Mouse (Mus musculus) retina, adult 2 months (tissue): ENCODE data around the gene Stx11.
"Not testable (repeated sequence)": the region's sequence is repeated elsewhere in the genome, so short reads cannot be mapped to it uniquely, and the experiment has no call there.

Experiments used
- DNase-seq: peaks from one replicate; pipeline ENCODE4 v3.0.0-alpha.2; 2012; ENCODE audit warnings: low read depth, low spot score

Gene Stx11

GRCm38 (mm10) chr10:12961546-12961945, 2.6 kb downstream of the Stx11 start:
- no peak for DNase-seq

DNA sequence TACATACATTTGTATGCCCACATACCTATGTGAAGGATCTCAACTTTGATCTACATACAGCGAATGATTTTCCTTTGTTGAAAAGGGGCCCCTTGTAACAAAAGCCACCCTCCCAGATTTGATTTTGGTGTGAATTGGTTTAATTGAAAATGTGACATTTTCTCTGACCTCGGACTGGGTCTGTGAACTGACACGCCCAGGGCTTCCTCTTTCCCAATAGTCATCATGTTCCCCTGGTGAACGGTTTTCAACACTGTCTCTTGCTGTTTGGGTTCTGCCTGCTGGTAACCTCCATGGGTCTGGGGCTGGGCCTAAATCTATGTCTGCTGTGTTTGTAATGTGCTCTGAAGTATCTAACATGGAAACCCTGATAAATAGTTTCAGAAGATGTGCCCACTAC, 6.8 kb downstream of the Stx11 start:
- DNase-seq, result no peak

- DNase-seq, result no peak
Measured at GRCm38 (mm10) chr10:12955831-12956230, 8.3 kb downstream of the Stx11 start.

- not testable (repeated sequence) for DNase-seq
Measured at GRCm38 (mm10) chr10:12951358-12951757, 12.7 kb downstream of the Stx11 start.

- no peak for DNase-seq
Measured at GRCm38 (mm10) chr10:12949299-12949698, 14.8 kb downstream of the Stx11 start.

DNA sequence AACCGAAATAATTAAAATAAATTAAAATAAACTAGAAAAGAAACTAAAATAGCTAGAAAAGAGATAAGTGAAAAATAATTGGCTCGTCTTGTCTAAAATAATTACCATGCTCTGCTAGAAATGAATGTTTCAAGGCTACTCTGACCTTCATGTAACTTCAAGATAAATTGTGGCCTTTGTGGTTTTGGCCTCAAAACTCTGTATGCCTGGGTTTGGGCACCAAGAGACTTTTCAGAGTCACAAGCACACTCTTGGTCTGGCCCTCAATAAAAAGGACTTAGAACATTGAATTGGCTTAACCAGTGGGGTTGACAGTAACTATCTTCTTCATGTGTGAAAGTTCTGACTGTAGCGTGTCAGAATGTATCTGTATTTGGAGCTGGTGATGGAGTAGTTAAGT, 16.5 kb downstream of the Stx11 start:
- no peak for DNase-seq

GRCm38 (mm10) chr10:12941018-12941761, 22.9 kb downstream of the Stx11 start:
- DNase-seq, result no peak

GRCm38 (mm10) chr10:12938763-12939162, 25.3 kb downstream of the Stx11 start:
- DNase-seq, result no peak

DNA sequence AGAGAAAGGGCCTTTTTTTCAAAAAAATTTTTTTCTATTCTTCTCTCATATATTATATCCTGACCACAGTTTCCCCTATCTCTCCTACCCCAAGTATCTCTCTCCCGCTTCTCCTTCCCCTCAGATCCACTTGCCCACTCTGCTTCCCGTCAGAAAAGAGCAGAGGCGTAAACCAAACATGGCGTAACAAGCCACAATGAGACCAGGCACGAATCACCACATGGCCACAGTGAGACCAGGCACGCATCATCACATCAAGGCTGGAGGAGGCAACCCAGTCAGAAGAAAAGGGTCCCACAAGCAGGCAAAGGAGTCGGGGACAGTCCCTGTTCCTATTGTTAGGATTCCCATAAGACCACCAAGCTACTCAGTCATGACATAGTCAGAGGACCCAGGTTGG, 28.0 kb downstream of the Stx11 start:
- no peak for DNase-seq

DNA sequence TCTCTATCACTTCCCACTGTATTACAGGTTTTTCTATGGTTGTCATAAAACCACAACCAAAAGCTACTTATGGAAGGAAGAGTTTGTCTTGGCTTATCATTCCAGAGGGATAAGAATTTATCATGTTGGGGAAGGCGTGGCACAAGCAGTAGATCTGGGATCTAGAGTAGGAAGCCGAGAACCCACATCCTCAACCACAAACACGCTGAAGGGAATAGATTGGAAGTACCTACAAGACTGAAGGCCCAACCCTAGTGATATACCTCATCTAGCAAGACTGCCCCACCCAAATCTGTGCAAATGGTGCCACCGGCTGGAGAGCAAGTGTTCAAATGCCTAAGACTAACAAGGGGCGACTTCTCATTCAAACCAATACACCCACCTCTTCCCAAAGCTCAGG, 28.5 kb downstream of the Stx11 start:
- no peak for DNase-seq

GRCm38 (mm10) chr10:12931492-12932400, 32.4 kb downstream of the Stx11 start:
- no peak for DNase-seq

GRCm38 (mm10) chr10:12930351-12930905, 33.7 kb downstream of the Stx11 start:
- no peak for DNase-seq

GRCm38 (mm10) chr10:12929857-12930174, 34.3 kb downstream of the Stx11 start:
- DNase-seq, result no peak

DNA sequence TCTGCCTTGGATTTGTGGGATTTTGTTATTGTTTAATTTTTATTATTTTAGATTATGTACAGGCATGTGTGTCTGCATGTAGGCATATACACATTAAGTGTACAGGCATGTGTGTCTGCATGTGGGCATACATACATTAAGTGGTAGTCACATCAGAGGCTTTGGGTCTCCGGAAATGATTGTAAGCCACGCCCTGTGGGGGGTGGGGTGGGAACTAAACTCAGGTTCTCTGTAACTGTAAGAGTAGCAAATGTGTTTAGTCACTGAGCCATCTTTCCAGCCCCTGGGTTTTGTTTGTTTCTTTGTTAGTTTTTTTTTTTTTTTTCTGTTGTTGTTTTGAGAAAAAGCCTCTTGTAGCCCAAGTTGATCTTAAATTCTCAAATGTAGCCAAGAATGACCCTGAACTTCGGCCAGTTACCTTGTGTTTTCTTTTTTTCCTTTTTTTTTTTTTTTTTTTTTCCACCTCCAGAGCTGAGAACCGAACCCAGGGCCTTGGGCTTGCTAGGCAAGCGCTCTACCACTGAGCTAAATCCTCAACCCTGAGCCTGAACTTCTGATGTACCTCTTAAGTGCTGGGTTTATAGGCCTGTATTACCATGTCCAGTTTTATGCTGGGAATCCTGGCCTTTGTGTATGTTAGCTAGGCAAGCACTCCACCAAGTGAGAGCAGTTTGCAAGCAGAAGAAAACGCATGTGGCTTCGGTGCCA, 34.8 kb downstream of the Stx11 start:
- no peak for DNase-seq

- DNase-seq, result no peak
Measured at GRCm38 (mm10) chr10:12928193-12928592, 35.9 kb downstream of the Stx11 start.

GRCm38 (mm10) chr10:12922574-12923353, 41.3 kb downstream of the Stx11 start:
- DNase-seq, result peak; percentile 90

GRCm38 (mm10) chr10:12922077-12922573, 42.0 kb downstream of the Stx11 start:
- DNase-seq, result no peak

GRCm38 (mm10) chr10:12921551-12922040, 42.5 kb downstream of the Stx11 start:
- no peak for DNase-seq

DNA sequence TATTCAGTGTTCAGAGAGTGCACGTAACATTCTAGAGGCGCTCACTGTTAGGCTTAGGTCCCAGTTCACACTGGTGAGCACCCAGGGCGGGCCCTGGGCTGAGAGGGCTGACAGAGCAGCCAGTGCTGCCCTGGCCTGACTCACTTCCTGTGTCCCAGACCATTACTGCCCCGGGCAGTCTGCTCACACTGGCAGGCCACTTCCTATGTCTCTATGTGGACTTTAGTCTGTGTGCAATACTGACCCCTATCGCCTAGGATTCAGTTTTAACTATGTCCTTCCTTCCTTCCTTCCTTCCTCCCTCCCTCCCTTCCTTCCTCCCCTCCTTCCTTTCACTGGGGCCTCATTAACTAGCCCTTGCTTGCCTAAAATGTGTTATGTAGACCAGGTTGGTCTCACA, 44.8 kb downstream of the Stx11 start:
- DNase-seq, result no peak

DNA sequence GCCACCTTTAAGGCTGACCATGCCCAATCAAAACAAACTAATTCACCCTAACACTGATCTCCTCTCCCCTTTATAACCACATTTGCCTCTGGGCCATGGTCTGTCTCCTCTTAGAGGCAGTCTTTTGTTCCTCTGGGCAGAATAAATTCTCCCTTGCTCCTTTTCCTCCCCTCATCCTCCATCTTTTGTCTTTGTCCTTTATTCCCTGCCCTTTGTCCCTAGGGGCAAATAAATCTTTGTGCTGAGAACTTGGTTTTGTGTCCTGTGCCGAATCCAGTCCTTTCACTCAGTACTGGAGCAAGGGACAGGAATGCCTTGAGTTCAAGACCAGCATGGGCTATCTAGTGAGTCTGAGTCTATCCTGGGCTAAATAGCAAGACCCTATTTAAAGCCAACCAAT, 46.5 kb downstream of the Stx11 start:
- no peak for DNase-seq

DNA sequence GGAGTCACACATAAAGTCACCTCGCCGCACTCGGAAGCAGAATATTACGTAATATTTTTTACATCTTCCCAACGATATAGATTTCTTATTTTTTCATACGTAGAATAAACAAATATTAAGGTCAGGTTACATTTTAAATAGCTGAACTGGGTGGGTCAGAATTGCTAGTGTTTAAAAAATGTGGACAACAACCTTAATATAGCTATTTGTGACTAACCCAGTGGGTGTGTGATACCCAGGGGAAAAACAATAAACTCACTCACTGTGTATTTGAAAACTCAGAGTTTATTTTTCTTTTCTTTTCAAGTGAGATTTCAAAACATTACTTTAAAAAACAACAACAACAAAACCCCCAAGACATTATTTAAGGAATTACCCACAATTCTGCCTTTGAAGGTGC, 47.7 kb downstream of the Stx11 start:
- DNase-seq, result no peak
